Mouse (Mus musculus) forebrain, embryonic 16.5 days (tissue): ENCODE results near the gene Slc12a7. TPM values are rescaled to one million over a fixed set of nuclear protein-coding genes. Genes with fewer than 3 reads are reported as not detected.
A peak's percentile ranks its signal among the peaks of the same experiment; 100 is the strongest.

Experiments used
- ATAC-seq: fragments of 200-750 bp; cut with Nextera tagmentation; 2 replicates; pipeline ENCODE4 v1.8.0; 2017; ENCODE audit warnings: mild to moderate bottlenecking, moderate library complexity
- H3K27ac ChIP-seq: fragments of 300-500 bp; sonication (generic); 2 replicates; pipeline ENCODE4 v1.5.1; 2014; ENCODE audit warnings: low read length, control low read depth
- H3K27me3 ChIP-seq: fragments of 300-500 bp; sonication (generic); replicated peaks from 2 replicates; pipeline ENCODE4 v1.6.1; 2014; ENCODE audit warnings: low read length; ENCODE audit not compliant: control insufficient read depth, insufficient read depth
- H3K36me3 ChIP-seq: fragments of 300-500 bp; sonication (generic); 2 replicates; pipeline ENCODE4 v1.6.1; 2014; ENCODE audit not compliant: control insufficient read depth, insufficient read depth
- H3K4me1 ChIP-seq: fragments of 300-500 bp; sonication (generic); replicated peaks from 2 replicates; pipeline ENCODE4 v1.6.1; 2014; ENCODE audit warnings: low read length; ENCODE audit not compliant: control insufficient read depth, insufficient read depth
- H3K4me2 ChIP-seq: fragments of 300-500 bp; sonication (generic); 2 replicates; pipeline ENCODE4 v1.6.1; 2014; ENCODE audit warnings: mild to moderate bottlenecking, low read length, control low read depth
- H3K4me3 ChIP-seq: fragments of 300-500 bp; sonication (generic); replicated peaks from 2 replicates; pipeline ENCODE4 v1.5.1; 2014; ENCODE audit warnings: mild to moderate bottlenecking, low read length, control low read depth
- H3K9ac ChIP-seq: fragments of 300-500 bp; sonication (generic); replicated peaks from 2 replicates; pipeline ENCODE4 v1.6.1; 2014; ENCODE audit warnings: low read depth, low read length, control low read depth
- H3K9me3 ChIP-seq: fragments of 300-500 bp; sonication (generic); 2 replicates; pipeline ENCODE4 v1.6.1; 2016; ENCODE audit warnings: low read length; ENCODE audit not compliant: control insufficient read depth
- WGBS: fragments of 180-500 bp; shearing (Covaris S2); extraction: QIAGEN DNeasy Blood & Tissue Kit; methylation state at CpG from one replicate; pipeline ENCODE4 v1.1.7; 2014; 5-methylcytosine and 5-hydroxymethylcytosine counted together
- polyA plus RNA-seq: library from polyadenylated mRNA; unstranded; fragments of >200 nt; fragmentation: Nextera tagmentation; extraction: Ambion mirVana; gene quantifications from 2 replicates; pipeline ENCODE4 v1.2.1, GENCODE M21; 2015

Slc12a7 gene
- polyA plus RNA-seq, 1 experiment from 2014 or later = 13.5 TPM

GRCm38 (mm10) chr13:73812936-73813335, 80.0 kb downstream of the Slc12a7 start:
- Histone ChIP-seq H3K9me3 (no peaks in the 10 kb centered on the region), H3K4me3 (no peak overlapping the region), H3K4me1 (no peaks in the 10 kb centered on the region), H3K27ac (no peak overlapping the region), H3K9ac (no peak overlapping the region), H3K4me2 (no peak overlapping the region), H3K27me3 (no peaks in the 10 kb centered on the region), H3K36me3 (peaks cover 3% of the 10 kb centered on the region)
- ATAC-seq = no peak
- WGBS = 93% methylated on average over 3 of the region's 3 CpGs

- WGBS = 95% methylated on average over 7 of the region's 7 CpGs
- Histone ChIP-seq H3K36me3 (peaks cover 3% of the 10 kb centered on the region), H3K27ac (no peak overlapping the region), H3K4me3 (no peak overlapping the region), H3K27me3 (no peaks in the 10 kb centered on the region), H3K9ac (no peak overlapping the region), H3K4me1 (no peaks in the 10 kb centered on the region), H3K9me3 (no peaks in the 10 kb centered on the region), H3K4me2 (no peak overlapping the region)
- ATAC-seq = no peak
Measured at GRCm38 (mm10) chr13:73814181-73814580, 81.3 kb downstream of the Slc12a7 start.

GRCm38 (mm10) chr13:73816338-73816737, 83.4 kb downstream of the Slc12a7 start:
- no peak for ATAC-seq
- WGBS = 83% methylated on average over 6 of the region's 6 CpGs
- H3K4me3 ChIP-seq = no peak overlapping the region
- H3K4me2 ChIP-seq = no peak overlapping the region
- H3K9me3 ChIP-seq = no peaks in the 10 kb centered on the region
- no peaks in the 10 kb centered on the region for H3K27me3 ChIP-seq
- H3K36me3 ChIP-seq = no peaks in the 10 kb centered on the region
- no peak overlapping the region for H3K9ac ChIP-seq
- no peaks in the 10 kb centered on the region for H3K4me1 ChIP-seq
- no peak overlapping the region for H3K27ac ChIP-seq

- ATAC-seq = no peak
- Histone ChIP-seq H3K4me2 (no peak overlapping the region), H3K9me3 (no peaks in the 10 kb centered on the region), H3K27ac (no peak overlapping the region), H3K27me3 (no peaks in the 10 kb centered on the region), H3K4me1 (no peaks in the 10 kb centered on the region), H3K4me3 (no peak overlapping the region), H3K9ac (no peak overlapping the region), H3K36me3 (no peaks in the 10 kb centered on the region)
- 82% methylated on average over 3 of the region's 3 CpGs for WGBS
Measured at GRCm38 (mm10) chr13:73818921-73819320, 86.0 kb downstream of the Slc12a7 start.

GRCm38 (mm10) chr13:73821251-73821650, 88.4 kb downstream of the Slc12a7 start:
- no peak overlapping the region for H3K27ac ChIP-seq
- no peaks in the 10 kb centered on the region for H3K36me3 ChIP-seq
- H3K4me3 ChIP-seq = no peak overlapping the region
- no peak for ATAC-seq
- H3K4me2 ChIP-seq = no peak overlapping the region
- H3K4me1 ChIP-seq = no peaks in the 10 kb centered on the region
- WGBS = 92% methylated on average over 7 of the region's 7 CpGs
- H3K9ac ChIP-seq = no peak overlapping the region
- no peaks in the 10 kb centered on the region for H3K9me3 ChIP-seq
- no peaks in the 10 kb centered on the region for H3K27me3 ChIP-seq

GRCm38 (mm10) chr13:73822187-73822800, 89.4 kb downstream of the Slc12a7 start:
- Histone ChIP-seq H3K4me3 (no peak overlapping the region), H3K4me2 (no peak overlapping the region), H3K9me3 (no peaks in the 10 kb centered on the region), H3K36me3 (no peaks in the 10 kb centered on the region), H3K4me1 (no peaks in the 10 kb centered on the region), H3K27me3 (no peaks in the 10 kb centered on the region), H3K9ac (no peak overlapping the region), H3K27ac (no peak overlapping the region)
- ATAC-seq = 0 out of 2 replicates have a peak, but pooled peaks have one; percentile 16
- WGBS = 68% methylated on average over 4 of the region's 4 CpGs

GRCm38 (mm10) chr13:73823711-73824110, 90.8 kb downstream of the Slc12a7 start:
- WGBS = 84% methylated on average over 6 of the region's 6 CpGs
- no peaks in the 10 kb centered on the region for H3K36me3 ChIP-seq
- H3K4me1 ChIP-seq = no peaks in the 10 kb centered on the region
- H3K9ac ChIP-seq = no peak overlapping the region
- H3K4me3 ChIP-seq = no peak overlapping the region
- no peaks in the 10 kb centered on the region for H3K27me3 ChIP-seq
- H3K4me2 ChIP-seq = no peak overlapping the region
- H3K9me3 ChIP-seq = no peaks in the 10 kb centered on the region
- H3K27ac ChIP-seq = no peak overlapping the region
- no peak for ATAC-seq

- Histone ChIP-seq H3K9ac (no peak overlapping the region), H3K27me3 (no peaks in the 10 kb centered on the region), H3K9me3 (no peaks in the 10 kb centered on the region), H3K36me3 (no peaks in the 10 kb centered on the region), H3K27ac (no peak overlapping the region), H3K4me2 (no peak overlapping the region), H3K4me1 (no peaks in the 10 kb centered on the region), H3K4me3 (no peak overlapping the region)
- 53% methylated on average over 8 of the region's 8 CpGs for WGBS
- peak; percentile 32; the same call in 1 of the 2 replicates for ATAC-seq
Measured at GRCm38 (mm10) chr13:73827243-73827642, 94.3 kb downstream of the Slc12a7 start.

- WGBS = 2% methylated on average over 2 of the region's 2 CpGs
- H3K27me3 ChIP-seq = no peaks in the 10 kb centered on the region
- H3K4me1 ChIP-seq = no peaks in the 10 kb centered on the region
Measured at GRCm38 (mm10) chr13:73831486-73831885, 98.6 kb downstream of the Slc12a7 start.

GRCm38 (mm10) chr13:73833809-73834208, 100.9 kb downstream of the Slc12a7 start:
- Histone ChIP-seq H3K36me3 (no peaks in the 10 kb centered on the region), H3K9ac (no peak overlapping the region), H3K27ac (no peak overlapping the region), H3K4me1 (0 out of 2 replicates have a peak, but pooled peaks cover 2% of the 10 kb centered on the region), H3K4me2 (no peak overlapping the region), H3K27me3 (no peaks in the 10 kb centered on the region), H3K4me3 (no peak overlapping the region), H3K9me3 (no peaks in the 10 kb centered on the region)
- WGBS = 79% methylated on average over 12 of the region's 12 CpGs
- no peak for ATAC-seq

More at GRCm38 (mm10) chr13:73831486-73831885, 98.6 kb downstream of the Slc12a7 start:
- no peak overlapping the region for H3K4me3 ChIP-seq
- ATAC-seq = peak; percentile 50
- no peak overlapping the region for H3K9ac ChIP-seq
- H3K4me2 ChIP-seq = no peak overlapping the region
- no peaks in the 10 kb centered on the region for H3K36me3 ChIP-seq
- no peaks in the 10 kb centered on the region for H3K9me3 ChIP-seq
- H3K27ac ChIP-seq = no peak overlapping the region
